Mouse (Mus musculus) midbrain, embryonic 13.5 days (tissue): ENCODE measurements at regions not wholly inside any gene's neighbourhood (a gene's known extent, or its start where the extent isn't known, plus 50 kb on each side); places are given as distances from the start of the nearest gene placed in this dataset.

ENCODE experiments used
- ATAC-seq: fragments of 200-750 bp; cut with Nextera tagmentation; 2 replicates; pipeline ENCODE4 v1.8.0; 2017; ENCODE audit warnings: mild to moderate bottlenecking, moderate TSS enrichment, moderate library complexity
- H3K27ac ChIP-seq: fragments of 300-500 bp; sonication (generic); 2 replicates; pipeline ENCODE4 v1.5.1; 2015; ENCODE audit warnings: inconsistent platforms, mild to moderate bottlenecking, moderate library complexity
- H3K27me3 ChIP-seq: fragments of 300-500 bp; sonication (generic); 2 replicates; pipeline ENCODE4 v1.6.1; 2015; ENCODE audit warnings: mild to moderate bottlenecking, inconsistent platforms
- H3K36me3 ChIP-seq: fragments of 300-500 bp; sonication (generic); 2 replicates; pipeline ENCODE4 v1.6.1; 2015; ENCODE audit warnings: mild to moderate bottlenecking, inconsistent platforms
- H3K4me1 ChIP-seq: fragments of 300-500 bp; sonication (generic); replicated peaks from 2 replicates; pipeline ENCODE4 v1.6.1; 2015; ENCODE audit warnings: inconsistent platforms
- H3K4me2 ChIP-seq: fragments of 300-500 bp; sonication (generic); replicated peaks from 2 replicates; pipeline ENCODE4 v1.6.1; 2015; ENCODE audit warnings: moderate library complexity, mild to moderate bottlenecking, inconsistent platforms
- H3K4me3 ChIP-seq: fragments of 300-500 bp; sonication (generic); replicated peaks from 2 replicates; pipeline ENCODE4 v1.5.1; 2015; ENCODE audit warnings: mild to moderate bottlenecking, inconsistent platforms
- H3K9ac ChIP-seq: fragments of 300-500 bp; sonication (generic); replicated peaks from 2 replicates; pipeline ENCODE4 v1.6.1; 2015; ENCODE audit warnings: mild to moderate bottlenecking, inconsistent platforms
- H3K9me3 ChIP-seq: fragments of 300-500 bp; sonication (generic); 2 replicates; pipeline ENCODE4 v1.6.1; 2016; ENCODE audit warnings: mild to moderate bottlenecking, inconsistent platforms
- WGBS: fragments of 180-500 bp; shearing (Covaris S2); methylation state at CpG from one replicate; pipeline ENCODE4 v1.1.7; 2015; 5-methylcytosine and 5-hydroxymethylcytosine counted together

GRCm38 (mm10) chr17:80891656-80892055 lies 52.8 kb upstream of the Tmem178 start:
- no peak overlapping the region for H3K27ac ChIP-seq
- H3K27me3 ChIP-seq: no peaks in the 10 kb centered on the region
- WGBS: 79% methylated on average over 5 of the region's 5 CpGs
- H3K4me2 ChIP-seq: no peak overlapping the region
- no peaks in the 10 kb centered on the region for H3K9me3 ChIP-seq
- peaks cover 16% of the 10 kb centered on the region for H3K4me1 ChIP-seq
- H3K9ac ChIP-seq: no peak overlapping the region
- H3K4me3 ChIP-seq: no peak overlapping the region
- ATAC-seq: no peak
- H3K36me3 ChIP-seq: no peaks in the 10 kb centered on the region

GRCm38 (mm10) chr17:80889095-80889494 lies 55.3 kb upstream of the Tmem178 start:
- Histone ChIP-seq H3K4me3 (no peak overlapping the region), H3K27me3 (no peaks in the 10 kb centered on the region), H3K4me1 (peaks cover 29% of the 10 kb centered on the region), H3K4me2 (no peak overlapping the region), H3K36me3 (no peaks in the 10 kb centered on the region), H3K27ac (no peak overlapping the region), H3K9ac (no peak overlapping the region), H3K9me3 (no peaks in the 10 kb centered on the region)
- ATAC-seq: no peak
- WGBS: 100% methylated on average over 4 of the region's 4 CpGs

GRCm38 (mm10) chr17:80887749-80888119 lies 56.7 kb upstream of the Tmem178 start:
- Histone ChIP-seq H3K4me3 (no peak overlapping the region), H3K4me1 (peaks cover 29% of the 10 kb centered on the region), H3K36me3 (no peaks in the 10 kb centered on the region), H3K4me2 (peak overlapping the region; percentile 40), H3K27ac (peak overlapping the region; percentile 83), H3K27me3 (no peaks in the 10 kb centered on the region), H3K9me3 (no peaks in the 10 kb centered on the region), H3K9ac (0 out of 2 replicates have a peak overlapping the region, but pooled peaks have one; percentile 12)
- ATAC-seq: peak; percentile 71
- WGBS: 7% methylated on average over 8 of the region's 8 CpGs

- H3K4me2 ChIP-seq: peak overlapping the region; percentile 40
- no peaks in the 10 kb centered on the region for H3K9me3 ChIP-seq
- ATAC-seq: peak; percentile 78
- no peak overlapping the region for H3K4me3 ChIP-seq
- no peaks in the 10 kb centered on the region for H3K27me3 ChIP-seq
- H3K4me1 ChIP-seq: peaks cover 29% of the 10 kb centered on the region
- H3K27ac ChIP-seq: peak overlapping the region; percentile 83
- no peaks in the 10 kb centered on the region for H3K36me3 ChIP-seq
- H3K9ac ChIP-seq: 0 out of 2 replicates have a peak overlapping the region, but pooled peaks have one; percentile 12
- WGBS: 11% methylated on average over 18 of the region's 18 CpGs
Measured at GRCm38 (mm10) chr17:80887021-80887748, 57.2 kb upstream of the Tmem178 start.

- H3K4me2 ChIP-seq: no peak overlapping the region
- H3K27me3 ChIP-seq: no peaks in the 10 kb centered on the region
- H3K9me3 ChIP-seq: no peaks in the 10 kb centered on the region
- peaks cover 29% of the 10 kb centered on the region for H3K4me1 ChIP-seq
- no peak overlapping the region for H3K9ac ChIP-seq
- ATAC-seq: no peak
- H3K36me3 ChIP-seq: no peaks in the 10 kb centered on the region
- H3K27ac ChIP-seq: peak overlapping the region; percentile 83
- H3K4me3 ChIP-seq: no peak overlapping the region
- WGBS: 83% methylated on average over 3 of the region's 3 CpGs
Measured at GRCm38 (mm10) chr17:80886211-80886701, 58.2 kb upstream of the Tmem178 start.

GRCm38 (mm10) chr17:80885706-80886105 lies 58.7 kb upstream of the Tmem178 start:
- H3K27me3 ChIP-seq: no peaks in the 10 kb centered on the region
- H3K9ac ChIP-seq: no peak overlapping the region
- no peaks in the 10 kb centered on the region for H3K36me3 ChIP-seq
- H3K4me3 ChIP-seq: no peak overlapping the region
- no peaks in the 10 kb centered on the region for H3K9me3 ChIP-seq
- no peak for ATAC-seq
- H3K4me1 ChIP-seq: peaks cover 29% of the 10 kb centered on the region
- no peak overlapping the region for H3K27ac ChIP-seq
- H3K4me2 ChIP-seq: no peak overlapping the region
- WGBS: 81% methylated on average over 9 of the region's 9 CpGs

GRCm38 (mm10) chr17:80884886-80885285 lies 59.5 kb upstream of the Tmem178 start:
- H3K9me3 ChIP-seq: no peaks in the 10 kb centered on the region
- ATAC-seq: no peak
- H3K27me3 ChIP-seq: no peaks in the 10 kb centered on the region
- WGBS: 48% methylated on average over 2 of the region's 2 CpGs
- H3K9ac ChIP-seq: no peak overlapping the region
- no peak overlapping the region for H3K4me2 ChIP-seq
- no peak overlapping the region for H3K27ac ChIP-seq
- H3K4me1 ChIP-seq: peaks cover 29% of the 10 kb centered on the region
- no peak overlapping the region for H3K4me3 ChIP-seq
- H3K36me3 ChIP-seq: no peaks in the 10 kb centered on the region

- Histone ChIP-seq H3K9ac (no peak overlapping the region), H3K27me3 (no peaks in the 10 kb centered on the region), H3K4me3 (no peak overlapping the region), H3K4me2 (no peak overlapping the region), H3K4me1 (peaks cover 20% of the 10 kb centered on the region), H3K9me3 (no peaks in the 10 kb centered on the region), H3K27ac (no peak overlapping the region), H3K36me3 (no peaks in the 10 kb centered on the region)
- WGBS: 86% methylated on average over 3 of the region's 3 CpGs
- ATAC-seq: no peak
Measured at GRCm38 (mm10) chr17:80882476-80882875, 62.0 kb upstream of the Tmem178 start.

GRCm38 (mm10) chr17:80880325-80880724 lies 64.1 kb upstream of the Tmem178 start:
- no peak for ATAC-seq
- Histone ChIP-seq H3K9ac (no peak overlapping the region), H3K36me3 (no peaks in the 10 kb centered on the region), H3K9me3 (no peaks in the 10 kb centered on the region), H3K27me3 (no peaks in the 10 kb centered on the region), H3K4me1 (peaks cover 11% of the 10 kb centered on the region; the same call in 1 of the 2 replicates), H3K4me3 (no peak overlapping the region), H3K27ac (no peak overlapping the region), H3K4me2 (no peak overlapping the region)
- WGBS: 81% methylated on average over 4 of the region's 4 CpGs

- no peak overlapping the region for H3K27ac ChIP-seq
- 0 out of 2 replicates have a peak, but pooled peaks have one; percentile 53 for ATAC-seq
- H3K27me3 ChIP-seq: no peaks in the 10 kb centered on the region
- H3K4me3 ChIP-seq: no peak overlapping the region
- H3K4me1 ChIP-seq: 0 out of 2 replicates have a peak, but pooled peaks cover 8% of the 10 kb centered on the region
- H3K36me3 ChIP-seq: no peaks in the 10 kb centered on the region
- 44% methylated on average over 7 of the region's 7 CpGs for WGBS
- no peak overlapping the region for H3K9ac ChIP-seq
- no peak overlapping the region for H3K4me2 ChIP-seq
- H3K9me3 ChIP-seq: no peaks in the 10 kb centered on the region
Measured at GRCm38 (mm10) chr17:80875352-80876044, 68.9 kb upstream of the Tmem178 start.

- no peaks in the 10 kb centered on the region for H3K27me3 ChIP-seq
Measured at GRCm38 (mm10) chr17:80870965-80871364, 73.5 kb upstream of the Tmem178 start.

GRCm38 (mm10) chr17:80862338-80862737 lies 82.1 kb upstream of the Tmem178 start:
- 90% methylated on average over 8 of the region's 8 CpGs for WGBS
- no peak for ATAC-seq
- H3K36me3 ChIP-seq: no peaks in the 10 kb centered on the region
- H3K4me2 ChIP-seq: no peak overlapping the region
- no peaks in the 10 kb centered on the region for H3K4me1 ChIP-seq
- no peaks in the 10 kb centered on the region for H3K9me3 ChIP-seq
- H3K4me3 ChIP-seq: no peak overlapping the region
- H3K27me3 ChIP-seq: no peaks in the 10 kb centered on the region
- no peak overlapping the region for H3K27ac ChIP-seq
- H3K9ac ChIP-seq: no peak overlapping the region

More at GRCm38 (mm10) chr17:80870965-80871364, 73.5 kb upstream of the Tmem178 start:
- Histone ChIP-seq H3K4me2 (no peak overlapping the region), H3K9ac (no peak overlapping the region), H3K4me1 (0 out of 2 replicates have a peak, but pooled peaks cover 7% of the 10 kb centered on the region), H3K36me3 (no peaks in the 10 kb centered on the region), H3K9me3 (no peaks in the 10 kb centered on the region), H3K4me3 (no peak overlapping the region), H3K27ac (no peak overlapping the region)
- ATAC-seq: no peak
- 77% methylated on average over 4 of the region's 4 CpGs for WGBS
